Mouse (Mus musculus): ENCODE measurements around the gene Tmem108. TPM values are rescaled to one million over a fixed set of nuclear protein-coding genes. Genes with fewer than 3 reads are reported as not detected.

Gene Tmem108
- polyA plus RNA-seq, 1 experiment from 2014 or later = not detected

DNA sequence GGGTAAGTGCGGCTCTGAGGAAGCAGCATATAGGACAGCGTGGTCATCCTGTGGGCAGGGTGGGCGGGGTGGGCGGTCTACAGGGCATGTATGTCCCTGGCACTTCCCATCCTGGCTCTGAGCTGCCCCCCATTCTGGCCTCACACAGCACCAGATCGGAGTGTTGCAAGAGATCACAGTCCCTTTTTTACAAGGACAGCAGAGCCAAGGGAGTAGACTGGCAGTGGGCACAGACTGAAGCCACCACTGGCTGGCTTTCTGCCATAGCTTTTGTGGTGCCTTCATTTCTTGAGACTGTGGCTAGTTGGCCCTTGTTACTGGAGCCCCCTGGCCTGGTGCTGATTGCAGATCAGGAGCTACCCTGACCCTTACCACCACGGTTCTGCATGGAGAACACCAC, 275.4 kb downstream of the Tmem108 start:
- ATAC-seq = no peak
- POLR2A ChIA-PET = no interaction called here
- DNase-seq (ENCODE audit: low read depth, low spot score) = no peak
- TF ChIP-seq CTCF (IDR thresholded peaks at IDR 0.05) = no peak
- in situ Hi-C loops (cut with MboI; ENCODE audit: low pct_unique_long_range_greater_than_20kb) = no loop called here
- CTCF ChIA-PET = no interaction called here
- peaks cover 3% of the 10 kb centered on the region for H3K27me3 ChIP-seq

DNA sequence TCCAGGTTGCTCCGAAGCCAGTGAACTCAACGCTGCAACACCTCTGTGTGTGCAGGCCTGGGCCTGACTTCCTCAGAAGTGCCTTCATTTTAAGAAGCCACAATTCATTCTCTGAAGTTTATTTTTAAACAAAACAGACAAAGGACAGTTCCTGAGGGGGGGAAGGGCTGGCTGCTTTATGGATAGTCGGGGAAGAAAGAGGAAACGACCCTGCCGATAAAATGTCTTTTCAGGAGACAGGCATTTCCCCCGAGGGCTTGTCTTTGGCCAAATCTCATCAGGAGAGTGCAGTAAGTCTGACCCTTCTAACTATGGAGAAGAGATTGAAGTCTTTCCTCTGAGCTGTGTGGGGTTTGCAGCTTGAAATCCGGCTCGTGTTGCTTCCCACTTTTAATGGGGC, 276.0 kb downstream of the Tmem108 start:
- H3K27me3 ChIP-seq = peaks cover 3% of the 10 kb centered on the region
- in situ Hi-C loops (cut with MboI; ENCODE audit: low pct_unique_long_range_greater_than_20kb) = no loop called here
- no peak for TF ChIP-seq CTCF (IDR thresholded peaks at IDR 0.05)
- POLR2A ChIA-PET = no interaction called here
- DNase-seq (ENCODE audit: low read depth, low spot score) (no peak), ATAC-seq (no peak)
- CTCF ChIA-PET = no interaction called here

DNA sequence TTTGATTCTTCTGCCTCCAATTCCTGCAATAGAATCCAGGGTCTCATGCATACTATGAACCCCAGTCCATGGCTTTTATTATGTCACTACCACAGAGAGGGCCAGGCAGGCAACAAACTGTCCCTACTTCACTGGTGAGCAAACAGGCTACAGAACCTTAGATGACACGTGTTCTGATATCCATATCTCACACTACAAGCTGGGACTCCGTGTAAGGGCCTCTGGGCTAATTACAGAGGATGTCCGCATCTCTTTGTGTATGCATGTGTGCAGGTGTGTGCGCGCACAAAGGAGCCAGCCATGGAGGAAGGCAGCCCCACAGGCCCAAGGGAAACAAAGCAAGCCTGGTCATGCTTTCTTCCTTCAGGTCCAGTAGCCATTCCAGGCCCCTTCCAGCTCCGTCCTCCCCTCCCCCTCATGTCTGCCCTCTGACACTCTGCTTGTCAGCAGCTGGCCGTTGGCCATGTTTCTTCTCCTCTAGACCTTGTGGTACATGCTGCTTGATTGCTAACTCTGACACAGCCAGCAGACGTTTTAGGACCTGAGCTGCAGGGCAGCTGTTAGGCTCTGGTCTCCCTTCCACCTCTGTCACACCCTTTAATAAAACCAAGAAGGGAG, 280.9 kb downstream of the Tmem108 start:
- in situ Hi-C loops (cut with MboI; ENCODE audit: low pct_unique_long_range_greater_than_20kb) = no loop called here
- CTCF ChIA-PET = no interaction called here
- H3K27me3 ChIP-seq = peaks cover under 1% of the 10 kb centered on the region
- TF ChIP-seq CTCF (IDR thresholded peaks at IDR 0.05) = no peak
- DNase-seq (ENCODE audit: low read depth, low spot score) (no peak), ATAC-seq (no peak)
- POLR2A ChIA-PET = no interaction called here

DNA sequence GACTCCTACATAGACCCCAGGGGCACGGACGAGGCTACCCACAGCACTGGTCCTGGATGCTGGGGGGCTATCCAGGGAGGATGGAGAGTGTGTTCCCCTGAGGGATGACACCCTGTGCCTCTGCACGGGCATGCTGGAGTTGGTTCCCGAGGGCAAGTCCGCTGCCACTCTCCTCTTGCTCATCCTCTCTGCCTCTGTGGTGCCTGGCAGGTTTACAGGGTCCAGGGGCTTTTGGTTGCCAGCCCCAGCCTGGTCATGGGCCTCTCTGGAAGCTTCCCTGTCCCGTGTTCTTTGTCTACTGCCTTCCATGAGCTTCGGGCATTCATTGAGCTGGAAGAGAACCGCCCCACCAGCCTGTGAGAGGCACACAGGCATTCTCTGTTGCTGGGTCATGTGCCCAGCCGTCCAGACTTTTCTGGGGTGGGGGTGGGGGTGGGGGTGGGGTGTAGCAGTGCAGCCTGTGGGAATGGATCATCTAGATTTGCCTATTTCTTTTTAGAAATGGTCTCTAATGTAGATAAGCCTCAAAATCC, 281.5 kb downstream of the Tmem108 start, which contains the start of gene Bfsp2:
Gene Bfsp2, minus strand, starts transcription at position 377 of the 533 bp plus-strand sequence.
- ATAC-seq (no peak), DNase-seq (ENCODE audit: low read depth, low spot score) (no peak)
- in situ Hi-C loops (cut with MboI; ENCODE audit: low pct_unique_long_range_greater_than_20kb) = no loop called here
- ChIA-PET POLR2A (no interaction called here), CTCF (no interaction called here)
- no peak for TF ChIP-seq CTCF (IDR thresholded peaks at IDR 0.05)
- peaks cover 5% of the 10 kb centered on the region for H3K27me3 ChIP-seq

DNA sequence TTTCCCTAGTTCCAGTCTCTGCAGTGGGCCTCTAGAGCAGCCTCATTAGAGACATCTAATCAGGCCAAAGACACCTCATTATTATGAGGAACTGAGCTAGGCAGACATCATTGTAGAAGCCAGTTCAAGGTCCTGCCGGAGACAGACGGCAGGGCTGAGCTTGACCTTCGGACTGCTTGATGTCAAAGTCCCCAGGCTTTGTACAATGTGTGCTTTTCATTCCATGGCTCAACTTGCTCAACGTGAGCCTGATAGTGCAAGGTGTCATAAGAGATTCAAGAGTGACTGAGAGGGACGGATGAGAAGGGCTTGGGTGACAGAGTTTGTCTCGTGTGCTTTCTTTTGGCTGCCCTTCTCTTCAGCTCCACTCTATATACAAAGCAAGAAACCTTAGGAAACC, 286.2 kb downstream of the Tmem108 start:
- TF ChIP-seq CTCF (IDR thresholded peaks at IDR 0.05) = no peak
- ChIA-PET CTCF (interaction anchor here (1.7 kb wide), 1 partner anchor 15 kb away, joined by 4 read pairs; no protein-coding TSS in a partner anchor), POLR2A (no interaction called here)
- ATAC-seq (no peak), DNase-seq (ENCODE audit: low read depth, low spot score) (no peak)
- in situ Hi-C loops (cut with MboI; ENCODE audit: low pct_unique_long_range_greater_than_20kb) = no loop called here
- peaks cover 5% of the 10 kb centered on the region for H3K27me3 ChIP-seq

DNA sequence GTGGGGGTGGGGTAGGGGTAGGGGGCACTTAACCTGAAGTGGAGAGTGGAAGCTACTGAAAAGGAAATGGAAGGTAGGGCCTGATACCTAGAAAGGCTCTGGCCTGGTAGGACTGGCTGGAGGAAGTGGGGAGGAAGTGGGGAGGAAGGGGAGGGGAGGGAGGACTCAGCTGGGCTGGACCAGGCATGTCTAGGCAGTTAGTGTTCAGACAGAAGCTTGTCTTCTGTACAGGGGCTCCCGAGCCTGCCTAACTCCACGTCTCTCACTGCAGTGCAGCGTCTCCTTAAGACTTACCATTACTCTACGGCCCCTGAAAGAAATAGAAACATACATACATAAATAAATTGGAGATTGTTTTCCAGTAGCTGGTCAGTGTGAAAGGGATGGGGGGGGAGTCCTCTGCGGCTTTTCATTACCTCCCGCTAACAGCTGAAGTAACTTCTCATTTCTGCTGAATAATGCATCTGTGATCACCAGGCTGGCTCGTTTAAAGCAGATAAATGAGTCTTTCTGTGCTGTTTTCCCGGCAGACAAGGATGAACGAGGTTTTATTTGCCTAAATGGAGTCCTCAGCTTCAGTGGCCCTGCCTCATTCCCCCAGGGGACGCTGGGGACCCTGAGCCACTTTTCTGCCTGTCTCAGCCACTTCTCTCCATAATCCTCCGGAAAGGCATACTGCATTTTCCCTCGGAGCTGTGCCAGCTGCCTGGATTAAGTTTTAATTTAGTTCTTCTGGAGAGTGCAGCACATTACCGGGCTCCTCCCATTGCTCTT, 287.5 kb downstream of the Tmem108 start:
- POLR2A ChIA-PET = no interaction called here
- ATAC-seq (no peak), DNase-seq (ENCODE audit: low read depth, low spot score) (no peak)
- peaks cover 5% of the 10 kb centered on the region for H3K27me3 ChIP-seq
- in situ Hi-C loops (cut with MboI; ENCODE audit: low pct_unique_long_range_greater_than_20kb) = no loop called here
- no peak for TF ChIP-seq CTCF (IDR thresholded peaks at IDR 0.05)
- CTCF ChIA-PET = interaction anchor here (1.7 kb wide), 1 partner anchor 16 kb away, joined by 4 read pairs; no protein-coding TSS in a partner anchor

DNA sequence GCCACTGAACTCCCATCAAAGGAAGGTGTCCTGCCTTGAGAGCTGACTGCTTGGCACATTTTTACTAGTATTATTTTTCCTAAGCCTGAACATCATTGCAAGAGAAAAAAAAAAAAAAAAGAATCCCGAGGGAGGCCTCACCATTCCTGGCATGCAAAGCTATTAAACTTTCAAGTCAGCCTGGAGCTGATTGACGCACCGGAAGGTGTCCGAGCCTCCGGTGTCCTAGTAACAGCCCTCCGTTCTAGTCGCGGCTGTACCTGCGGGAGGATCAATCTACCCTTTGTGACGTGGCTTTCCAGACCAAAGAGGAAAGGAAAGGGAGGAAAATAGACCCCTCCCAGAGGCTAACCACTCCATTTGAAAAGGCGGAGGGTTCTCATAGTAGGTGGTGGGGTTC, 289.9 kb downstream of the Tmem108 start:
- no peak for ATAC-seq
- TF ChIP-seq CTCF (IDR thresholded peaks at IDR 0.05) = no peak
- ChIA-PET POLR2A (no interaction called here), CTCF (interaction anchor here (0.6 kb wide), 1 partner anchor 58 kb away, joined by 4 read pairs; no protein-coding TSS in a partner anchor)
- in situ Hi-C loops (cut with MboI; ENCODE audit: low pct_unique_long_range_greater_than_20kb) = no loop called here
- H3K27me3 ChIP-seq = peaks cover 5% of the 10 kb centered on the region
- no peak for DNase-seq (ENCODE audit: low read depth, low spot score)

DNA sequence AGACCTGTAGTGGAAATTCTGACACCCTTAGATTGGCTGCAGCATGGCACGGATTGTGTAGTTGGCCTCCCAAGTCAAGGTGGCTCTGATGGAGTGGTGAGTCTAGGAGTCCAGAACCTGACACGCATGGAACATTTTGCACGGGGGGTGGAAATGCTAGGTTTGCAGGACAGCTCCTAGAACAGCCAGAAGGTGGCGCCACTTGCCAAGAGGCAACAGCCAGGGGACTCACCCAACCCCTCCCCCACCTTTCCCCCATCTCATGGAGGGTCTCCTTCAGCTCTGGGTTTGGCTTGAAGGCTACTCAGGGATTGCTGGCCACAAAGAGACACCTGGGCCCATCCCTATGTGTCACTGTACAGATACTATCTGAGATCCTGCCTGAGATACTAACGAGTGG, 292.1 kb downstream of the Tmem108 start:
- H3K27me3 ChIP-seq = peaks cover 6% of the 10 kb centered on the region
- DNase-seq (ENCODE audit: low read depth, low spot score) (no peak), ATAC-seq (no peak)
- ChIA-PET CTCF (no interaction called here), POLR2A (no interaction called here)
- TF ChIP-seq CTCF (IDR thresholded peaks at IDR 0.05) = no peak
- in situ Hi-C loops (cut with MboI; ENCODE audit: low pct_unique_long_range_greater_than_20kb) = no loop called here

DNA sequence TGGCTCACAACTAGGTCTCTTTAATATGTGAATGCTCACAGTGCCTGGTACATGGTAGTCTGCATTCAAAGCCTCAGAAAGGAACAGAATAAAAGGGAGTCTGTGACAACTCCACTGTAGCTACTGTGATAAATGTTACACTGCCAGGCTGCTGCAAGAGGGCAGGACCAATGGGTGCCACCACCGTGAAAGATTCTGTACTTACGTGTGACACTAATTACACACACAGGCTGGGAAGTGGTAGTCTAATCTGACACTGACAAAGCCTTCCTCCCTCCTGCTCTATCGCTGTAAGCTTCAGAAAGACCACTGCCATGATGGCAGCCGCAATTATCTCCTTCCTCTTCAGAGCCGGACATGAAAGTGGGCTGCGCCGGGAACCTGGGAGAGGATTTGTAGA, 292.7 kb downstream of the Tmem108 start:
- DNase-seq (ENCODE audit: low read depth, low spot score) (no peak), ATAC-seq (no peak)
- POLR2A ChIA-PET = no interaction called here
- TF ChIP-seq CTCF (IDR thresholded peaks at IDR 0.05) = no peak
- H3K27me3 ChIP-seq = peaks cover 6% of the 10 kb centered on the region
- CTCF ChIA-PET = no interaction called here
- in situ Hi-C loops (cut with MboI; ENCODE audit: low pct_unique_long_range_greater_than_20kb) = no loop called here

DNA sequence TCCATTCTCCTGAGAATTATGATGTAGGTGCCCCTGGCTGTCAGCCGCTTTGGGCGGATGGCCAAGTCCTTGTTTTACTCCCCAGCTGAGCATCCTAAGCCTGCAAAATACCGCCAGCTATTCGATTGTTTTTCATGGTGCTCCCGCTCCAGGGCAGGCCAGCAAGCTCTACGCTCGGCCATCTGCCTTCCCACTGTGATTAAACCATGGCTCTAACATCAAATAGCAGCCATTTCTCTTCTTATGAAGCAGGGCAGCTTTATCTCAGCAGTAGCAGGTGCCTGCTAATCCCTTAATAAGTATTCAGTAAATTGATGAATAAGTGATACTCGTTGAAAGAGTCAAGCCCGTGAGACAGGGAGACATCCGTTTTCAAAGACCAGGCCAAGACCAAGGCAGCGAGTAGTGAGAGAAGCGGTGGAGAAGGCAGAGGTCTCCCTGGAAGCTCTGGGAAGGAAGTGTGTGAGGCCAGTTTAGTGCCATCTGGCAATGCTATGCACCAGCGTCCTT, 295.9 kb downstream of the Tmem108 start:
- in situ Hi-C loops (cut with MboI; ENCODE audit: low pct_unique_long_range_greater_than_20kb) = no loop called here
- CTCF ChIA-PET = interaction anchor here (1.6 kb wide), 1 partner anchor 12 kb away, joined by 3 read pairs; no protein-coding TSS in a partner anchor
- DNase-seq (ENCODE audit: low read depth, low spot score) (no peak), ATAC-seq (no peak)
- peaks cover 11% of the 10 kb centered on the region for H3K27me3 ChIP-seq
- POLR2A ChIA-PET = no interaction called here
- no peak for TF ChIP-seq CTCF (IDR thresholded peaks at IDR 0.05)

DNA sequence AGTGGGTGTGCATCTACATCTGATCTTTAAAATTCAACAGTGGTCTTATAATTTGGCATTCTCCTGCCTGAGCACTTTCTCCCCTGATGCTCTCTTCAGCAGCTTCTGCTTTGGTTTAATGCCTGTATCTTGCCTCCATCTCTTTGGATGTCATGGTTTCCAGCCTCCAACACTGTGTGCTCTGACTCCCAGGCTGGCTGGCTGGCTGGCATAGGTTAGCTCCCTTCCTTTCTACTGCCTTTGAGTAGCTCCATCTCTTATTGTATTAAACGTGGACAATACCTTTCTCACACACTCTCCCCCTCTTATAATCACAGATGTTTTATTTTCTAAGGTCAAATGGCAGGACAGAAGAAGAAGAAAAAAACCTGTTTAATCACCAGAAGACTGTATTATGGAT, 296.3 kb downstream of the Tmem108 start:
- POLR2A ChIA-PET = no interaction called here
- H3K27me3 ChIP-seq = peaks cover 11% of the 10 kb centered on the region
- ATAC-seq (no peak), DNase-seq (ENCODE audit: low read depth, low spot score) (no peak)
- CTCF ChIA-PET = no interaction called here
- in situ Hi-C loops (cut with MboI; ENCODE audit: low pct_unique_long_range_greater_than_20kb) = no loop called here
- TF ChIP-seq CTCF (IDR thresholded peaks at IDR 0.05) = no peak
